Mouse (Mus musculus): ENCODE data around the gene Inpp5b.

- no peak for TF ChIP-seq CTCF (IDR thresholded peaks at IDR 0.05; ENCODE audit: low read depth, low read length)
- no peak for TF ChIP-seq POLR2A (IDR thresholded peaks at IDR 0.05; ENCODE audit: insufficient read depth, low read length)
- TF ChIP-seq EP300 (IDR thresholded peaks at IDR 0.05; ENCODE audit: insufficient read depth, low read depth, low read length) = no peak
Measured at GRCm38 (mm10) chr4:124736952-124737351, 4.7 kb upstream of the Inpp5b start.
